Mouse (Mus musculus) thymus, postnatal 10 days (tissue): Measurements from ENCODE around the gene Hexa.
A peak's percentile ranks its signal among the peaks of the same experiment; 100 is the strongest.

Experiments used
- DNase-seq, 2 experiments: peaks; one replicate each; pipeline ENCODE4 v3.0.0; 2021; ENCODE audit warnings: low spot score in 2 of 2

Gene Hexa

DNA sequence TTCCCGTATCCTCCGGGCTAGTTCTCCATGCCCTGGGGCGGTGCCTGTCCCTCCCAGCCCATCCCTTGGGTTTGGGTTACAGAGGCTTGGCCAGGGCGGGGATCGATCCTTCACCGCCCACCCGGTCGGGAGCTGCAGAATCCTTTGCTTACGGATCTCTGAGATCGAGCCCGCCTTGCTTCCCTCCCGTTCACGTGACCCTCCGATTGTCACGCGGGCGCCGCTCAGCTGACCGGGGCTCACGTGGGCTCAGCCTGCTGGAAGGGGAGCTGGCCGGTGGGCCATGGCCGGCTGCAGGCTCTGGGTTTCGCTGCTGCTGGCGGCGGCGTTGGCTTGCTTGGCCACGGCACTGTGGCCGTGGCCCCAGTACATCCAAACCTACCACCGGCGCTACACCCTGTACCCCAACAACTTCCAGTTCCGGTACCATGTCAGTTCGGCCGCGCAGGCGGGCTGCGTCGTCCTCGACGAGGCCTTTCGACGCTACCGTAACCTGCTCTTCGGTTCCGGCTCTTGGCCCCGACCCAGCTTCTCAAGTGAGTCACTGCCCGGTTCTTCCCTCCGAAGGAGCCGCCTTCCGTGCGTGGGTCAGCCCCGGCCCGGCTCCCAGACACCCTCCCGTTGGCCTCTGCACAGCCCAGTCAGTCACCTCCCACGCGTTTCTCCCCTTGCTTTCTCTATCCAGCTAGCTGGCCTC is at the start of gene Hexa, which contains the start of gene Tmem202:
Hexa (plus strand) TSS at position 100 of the 697 bp plus-strand sequence.
Tmem202 (minus strand) TSS at position 407 of the 697 bp plus-strand sequence.
- peak; percentile 38 to 50 for DNase-seq

DNA sequence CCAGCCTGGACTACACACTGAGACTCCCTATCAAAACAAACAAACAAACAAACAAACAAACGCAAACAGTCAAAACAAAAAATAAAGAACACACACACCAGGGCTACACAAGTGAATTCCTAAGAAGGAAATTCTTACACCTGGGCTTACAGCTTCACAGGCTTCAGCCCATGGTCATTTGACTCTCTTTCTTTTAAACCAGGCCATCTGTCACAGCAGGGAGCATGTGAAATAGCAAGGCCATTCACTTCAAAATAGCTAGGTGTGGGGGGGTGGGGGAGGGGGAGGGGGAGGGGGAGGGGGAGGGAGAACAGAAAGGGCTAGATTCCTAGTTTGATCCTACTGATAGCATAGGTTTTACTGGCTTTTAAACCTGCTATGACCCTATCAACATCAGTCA is 31.2 kb upstream of the Hexa start:
- no peak for DNase-seq

DNA sequence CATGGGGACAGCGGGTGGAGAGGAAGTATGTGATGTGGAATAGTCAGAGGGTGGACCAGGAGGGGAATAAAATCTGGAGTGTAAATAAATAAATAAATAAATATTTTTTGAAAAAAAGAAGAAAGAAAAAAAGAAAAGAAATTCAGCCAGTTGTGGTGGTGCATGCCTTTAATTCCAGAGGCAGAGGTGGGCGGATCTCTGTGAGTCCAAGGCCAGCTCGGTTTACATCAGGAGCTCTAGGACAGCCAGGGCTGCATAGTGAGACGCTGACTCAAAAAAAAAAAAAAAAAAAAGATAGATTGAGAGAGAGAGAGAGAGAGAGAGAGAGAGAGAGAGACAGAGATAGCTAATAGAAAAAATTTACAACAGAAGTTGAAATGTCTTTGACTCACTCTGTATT is 27.0 kb upstream of the Hexa start:
- DNase-seq: no peak

GRCm38 (mm10) chr9:59515069-59515468 is 24.3 kb upstream of the Hexa start:
- no peak for DNase-seq

- DNase-seq: no peak
These were observed 22.2 kb upstream of the Hexa start for GRCm38 (mm10) chr9:59517127-59517526.

DNA sequence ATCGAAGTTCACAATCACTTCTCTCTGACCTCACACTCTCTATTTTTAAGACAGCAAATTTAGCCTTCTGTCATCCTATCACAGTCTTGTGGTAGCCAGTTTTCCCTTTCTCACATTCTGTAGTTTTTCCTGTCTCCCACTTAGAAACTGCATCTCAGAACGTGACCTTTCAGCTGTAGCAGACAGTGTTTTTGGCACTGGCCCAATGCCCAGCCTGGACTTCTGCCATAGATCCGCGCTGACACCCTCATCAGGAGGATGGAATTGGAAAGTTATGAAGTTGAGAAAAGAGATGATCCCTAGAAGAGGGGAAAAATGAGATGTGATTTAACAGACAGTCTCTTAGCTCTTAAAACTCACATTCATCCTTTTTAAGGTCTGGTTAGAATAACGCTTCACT is 20.4 kb upstream of the Hexa start:
- DNase-seq: no peak

DNA sequence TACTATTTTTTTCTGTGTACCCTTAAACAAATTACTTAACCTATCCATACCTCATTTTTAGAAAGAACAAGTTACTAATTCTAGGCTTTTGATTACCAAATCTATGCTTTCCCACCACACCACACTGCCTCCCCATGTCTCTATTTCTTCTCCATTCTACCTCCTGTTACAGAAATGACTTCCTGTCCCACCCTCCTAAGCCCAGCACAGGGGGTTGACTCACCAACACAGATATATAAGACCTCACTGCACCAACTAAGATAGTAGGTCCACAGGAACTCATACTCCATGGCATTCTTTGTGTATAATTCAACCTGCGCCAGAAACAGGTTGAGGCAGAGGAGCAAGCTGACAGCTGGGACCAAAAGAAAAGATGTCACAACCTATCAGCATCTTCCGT is 19.9 kb upstream of the Hexa start:
- no peak for DNase-seq

- DNase-seq: no peak
These were observed 16.4 kb upstream of the Hexa start for GRCm38 (mm10) chr9:59522906-59523305.

- DNase-seq: no peak
These were observed 12.6 kb upstream of the Hexa start for GRCm38 (mm10) chr9:59526727-59527126.

DNA sequence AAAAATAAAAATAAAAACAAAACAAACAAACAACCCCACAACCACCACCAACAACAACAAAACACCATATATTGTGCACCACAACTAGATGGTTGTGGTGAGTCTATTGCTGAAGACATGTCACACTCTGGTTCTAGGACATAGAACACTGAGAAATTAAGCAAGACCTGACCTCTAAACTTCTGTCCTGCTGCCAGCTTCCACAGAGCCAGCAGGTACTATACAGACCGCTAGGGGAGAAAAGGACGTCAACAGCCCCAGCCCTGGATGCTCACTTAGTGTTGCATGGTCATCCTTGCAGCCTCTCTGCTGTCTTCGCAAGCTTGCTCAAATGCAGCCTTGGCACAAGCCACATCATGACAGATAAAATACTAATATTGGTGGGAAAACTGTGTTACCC is 11.8 kb upstream of the Hexa start:
- DNase-seq: no peak

DNA sequence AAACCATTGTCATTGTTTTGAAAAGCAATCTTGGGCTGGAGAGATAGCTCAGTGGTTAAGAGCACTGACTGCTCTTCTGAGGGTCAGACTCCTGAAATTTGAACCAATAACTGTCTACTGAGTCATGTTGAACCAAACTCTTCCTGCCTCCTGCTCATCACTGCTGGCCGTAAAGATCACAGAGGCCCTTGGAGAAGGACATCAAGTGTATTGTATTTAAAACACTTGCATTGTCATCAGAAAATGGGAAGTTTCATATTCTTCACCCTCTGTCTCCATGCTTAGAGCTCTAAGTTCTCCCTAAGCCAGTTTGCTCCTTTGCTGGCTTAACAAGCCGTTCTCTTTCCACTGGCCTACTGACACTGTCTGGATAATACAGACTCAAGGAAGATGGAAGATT is 11.1 kb upstream of the Hexa start:
- no peak for DNase-seq

DNA sequence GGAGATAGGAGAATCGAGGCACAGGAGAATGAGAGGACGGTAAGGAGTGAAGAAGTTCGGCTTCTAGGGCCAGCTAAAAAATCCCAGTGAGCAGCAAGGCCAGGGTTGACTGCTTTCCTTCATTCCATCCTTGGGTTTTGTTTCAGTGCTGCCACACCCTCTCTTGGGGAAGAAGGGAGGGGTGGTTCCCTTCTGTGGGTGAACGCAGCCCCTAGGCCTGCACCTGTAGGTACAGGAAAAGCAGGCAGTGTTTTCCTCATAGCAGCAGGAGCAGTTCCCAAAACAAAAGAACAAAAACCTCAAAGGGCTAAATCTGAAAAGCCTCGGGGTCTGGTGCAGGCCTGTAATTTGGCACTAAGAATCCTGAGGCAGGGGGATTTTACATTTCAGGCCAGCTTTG is 7.7 kb upstream of the Hexa start:
- DNase-seq: no peak

GRCm38 (mm10) chr9:59533422-59533821 is 5.9 kb upstream of the Hexa start:
- DNase-seq: no peak

DNA sequence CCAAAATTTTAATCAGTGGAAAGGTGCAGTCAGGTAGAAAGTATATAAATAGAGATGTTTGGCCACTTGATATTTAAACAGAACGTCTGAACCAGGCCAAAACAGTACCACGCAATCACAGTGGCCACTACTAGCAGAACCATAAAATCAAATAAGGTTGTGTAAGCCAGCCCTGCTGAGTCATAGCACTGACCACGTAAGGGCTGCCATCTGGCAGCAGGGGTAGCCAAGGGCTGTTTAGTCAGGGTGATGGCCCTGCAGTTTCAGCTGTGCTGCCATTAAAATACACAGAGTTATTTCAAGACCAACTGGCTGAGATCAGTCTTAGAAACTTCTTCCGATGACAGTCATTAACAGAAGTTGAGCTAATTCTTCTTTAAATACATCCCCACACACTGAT is 5.5 kb upstream of the Hexa start:
- DNase-seq: no peak

GRCm38 (mm10) chr9:59537651-59538050 is 1.7 kb upstream of the Hexa start:
- DNase-seq: no peak

GRCm38 (mm10) chr9:59541617-59542016 is 2.3 kb downstream of the Hexa start:
- no peak for DNase-seq

- DNase-seq: no peak
These were observed 3.5 kb downstream of the Hexa start for GRCm38 (mm10) chr9:59542766-59543324.

GRCm38 (mm10) chr9:59544739-59545138 is 5.4 kb downstream of the Hexa start:
- DNase-seq: no peak

- no peak for DNase-seq
These were observed 8.5 kb downstream of the Hexa start for GRCm38 (mm10) chr9:59547869-59548268.

GRCm38 (mm10) chr9:59548961-59549487 is 9.7 kb downstream of the Hexa start:
- DNase-seq: no peak

GRCm38 (mm10) chr9:59550077-59550476 is 10.7 kb downstream of the Hexa start:
- no peak for DNase-seq

GRCm38 (mm10) chr9:59551017-59551416 is 11.7 kb downstream of the Hexa start:
- no peak for DNase-seq

- DNase-seq: no peak
These were observed 12.3 kb downstream of the Hexa start for GRCm38 (mm10) chr9:59551620-59552031.
